Mouse (Mus musculus): ENCODE measurements around the gene Cped1. TPM values are rescaled to one million over a fixed set of nuclear protein-coding genes. Genes with fewer than 3 reads are reported as not detected.

Cped1 gene
- total and polyA plus RNA-seq, 3 experiments = not detected

DNA sequence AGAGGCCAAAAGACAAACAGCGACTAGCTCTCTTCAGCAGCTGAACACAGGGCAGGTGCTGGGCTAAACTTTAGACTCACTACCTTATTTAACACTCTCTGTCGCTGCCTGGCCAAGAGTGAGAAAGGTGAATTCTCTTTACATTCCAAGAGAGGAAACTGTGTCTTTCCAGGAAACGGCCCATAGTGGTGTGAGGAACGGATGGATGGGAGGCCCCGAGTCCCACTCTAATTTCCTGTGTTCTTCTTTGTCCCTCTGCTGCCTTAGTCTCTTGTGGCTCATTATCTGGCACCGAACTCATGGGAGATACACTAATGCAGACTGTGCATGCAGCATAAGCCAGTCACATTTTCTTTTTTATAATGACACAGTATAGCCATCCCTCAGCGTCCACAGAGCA, 31.9 kb downstream of the Cped1 start:
- no peak for DNase-seq (ENCODE audit: low read depth, low spot score)
- Histone ChIP-seq H3K4me1 (ENCODE audit: control insufficient read depth in 1 of 2, insufficient read depth in 2 of 2, low read length in 2 of 2) (no peaks in the 10 kb centered on the region), H3K4me3 (ENCODE audit: control insufficient read depth in 1 of 2, insufficient read depth in 1 of 2, low read depth in 2 of 2, low read length in 2 of 2) (no peak overlapping the region), H3K27ac (ENCODE audit: control insufficient read depth, low read depth, low read length) (no peak overlapping the region), H3K9me3 (replicated peaks; ENCODE audit: insufficient read depth, low read length) (no peaks in the 10 kb centered on the region), H3K79me2 (ENCODE audit: control insufficient read depth, insufficient read depth, low read length, poor library complexity) (no peaks in the 10 kb centered on the region), H3K27me3 (ENCODE audit: control insufficient read depth in 1 of 2, insufficient read depth in 2 of 2, low read length in 2 of 2) (no peaks in the 10 kb centered on the region), H3K9ac (ENCODE audit: control insufficient read depth, low read depth, low read length, poor library complexity, severe bottlenecking) (no peak overlapping the region), H3K36me3 (ENCODE audit: control insufficient read depth in 1 of 2, insufficient read depth in 2 of 2, low read length in 2 of 2) (no peaks in the 10 kb centered on the region)
- TF ChIP-seq TCF12 (IDR thresholded peaks at IDR 0.05; ENCODE audit: low read depth, low read length) (no peak), MEF2A (IDR thresholded peaks at IDR 0.05; ENCODE audit: extremely low read depth, insufficient replicate concordance, low read depth, low read length, poor library complexity, severe bottlenecking) (no peak), EP300 (IDR thresholded peaks at IDR 0.05; ENCODE audit: low read depth in 1 of 2, low read length in 2 of 2) (no peak), TBP (IDR thresholded peaks at IDR 0.05; ENCODE audit: low read depth, low read length) (no peak), KAT2A (conservative IDR thresholded peaks at IDR 0.05; ENCODE audit: low read depth, low read length) (no peak), MYB (IDR thresholded peaks at IDR 0.05; ENCODE audit: low read depth, low read length) (no peak), ZKSCAN1 (IDR thresholded peaks at IDR 0.05; ENCODE audit: low read depth, low read length) (no peak), CTCF (IDR thresholded peaks at IDR 0.05 in 2 of 3, conservative IDR thresholded peaks at IDR 0.05 in 1 of 3; ENCODE audit: control insufficient read depth in 1 of 3, insufficient read depth in 1 of 3, low read depth in 2 of 3, low read length in 3 of 3, poor library complexity in 1 of 3, severe bottlenecking in 1 of 3) (no peak), ELF1 (IDR thresholded peaks at IDR 0.05; ENCODE audit: low read depth, low read length) (no peak), ZMIZ1 (IDR thresholded peaks at IDR 0.05; ENCODE audit: low read depth, low read length) (no peak), GATA1 (IDR thresholded peaks at IDR 0.05; ENCODE audit: low read depth, low read length) (no peak), ZC3H11A (IDR thresholded peaks at IDR 0.05; ENCODE audit: low read depth, low read length) (no peak)

DNA sequence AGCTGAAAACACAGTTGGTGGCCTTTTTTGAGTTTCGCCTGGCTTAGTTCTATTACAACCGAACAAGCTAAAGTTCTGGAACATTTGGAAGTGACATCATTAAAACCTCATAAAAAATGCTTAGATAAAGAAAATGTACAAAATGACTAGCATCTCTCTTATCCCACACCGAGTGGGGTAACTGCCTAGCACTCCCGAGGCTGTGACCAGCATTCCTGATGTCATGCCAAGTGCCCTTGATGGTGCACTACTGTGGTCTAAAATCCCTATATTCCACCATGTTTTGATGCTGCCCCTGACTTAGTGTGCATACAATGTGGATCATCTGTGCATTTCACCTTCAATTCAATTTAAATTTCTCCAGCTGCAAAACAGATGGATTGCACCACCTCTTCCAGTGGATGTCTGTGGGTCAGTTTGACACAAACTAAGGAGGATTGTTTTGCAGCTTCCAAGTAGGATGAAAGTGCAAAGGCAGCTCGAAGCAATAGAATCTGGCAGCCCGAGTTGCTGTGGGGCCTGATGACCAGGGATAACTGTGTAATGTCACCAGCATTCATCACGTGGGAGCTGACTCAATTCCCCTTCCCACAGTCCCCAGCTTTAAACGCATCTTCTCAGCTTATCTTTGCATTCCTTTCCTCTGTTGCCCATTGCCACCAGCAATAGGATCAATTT, 33.2 kb downstream of the Cped1 start:
- TF ChIP-seq MYC (IDR thresholded peaks at IDR 0.05; ENCODE audit: low read depth, low read length) (no peak), RCOR1 (IDR thresholded peaks at IDR 0.05; ENCODE audit: low read depth, low read length) (no peak), MYB (IDR thresholded peaks at IDR 0.05; ENCODE audit: low read depth, low read length) (no peak)
- Histone ChIP-seq H3K9ac (ENCODE audit: control insufficient read depth, low read depth, low read length, poor library complexity, severe bottlenecking) (no peak overlapping the region), H3K27me3 (ENCODE audit: control insufficient read depth in 1 of 2, insufficient read depth in 2 of 2, low read length in 2 of 2) (no peaks in the 10 kb centered on the region; a peak in 1 of 4 replicates), H3K4me1 (ENCODE audit: control insufficient read depth in 1 of 2, insufficient read depth in 2 of 2, low read length in 2 of 2) (no peaks in the 10 kb centered on the region), H3K79me2 (ENCODE audit: control insufficient read depth, insufficient read depth, low read length, poor library complexity) (no peaks in the 10 kb centered on the region), H3K27ac (ENCODE audit: control insufficient read depth, low read depth, low read length) (no peak overlapping the region), H3K9me3 (replicated peaks; ENCODE audit: insufficient read depth, low read length) (no peaks in the 10 kb centered on the region), H3K36me3 (ENCODE audit: control insufficient read depth in 1 of 2, insufficient read depth in 2 of 2, low read length in 2 of 2) (no peaks in the 10 kb centered on the region), H3K4me3 (ENCODE audit: control insufficient read depth in 1 of 2, insufficient read depth in 1 of 2, low read depth in 2 of 2, low read length in 2 of 2) (no peak overlapping the region)
- no peak for DNase-seq (ENCODE audit: low read depth, low spot score)

DNA sequence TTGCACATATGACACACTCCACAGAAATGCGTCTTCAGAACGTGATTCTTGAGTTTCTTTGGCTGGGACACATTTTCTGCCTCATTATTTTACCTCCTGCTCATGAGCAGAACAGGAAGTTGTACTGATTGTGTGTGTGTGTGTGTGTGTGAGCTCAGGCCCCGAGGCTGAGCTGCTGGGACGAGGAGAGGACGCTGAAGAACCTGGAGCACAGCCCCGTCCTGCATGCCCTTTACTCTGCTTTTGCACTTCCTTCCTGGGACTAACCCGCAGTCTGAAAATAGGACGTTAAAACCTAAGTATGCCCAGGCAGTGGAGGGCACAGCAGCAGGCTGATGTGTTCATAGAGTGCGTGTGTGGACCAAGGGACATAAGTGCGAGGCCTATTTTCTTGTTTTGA, 33.9 kb downstream of the Cped1 start:
- no peaks in the 10 kb centered on the region; a peak in 1 of 4 replicates for H3K27me3 ChIP-seq (ENCODE audit: control insufficient read depth in 1 of 2, insufficient read depth in 2 of 2, low read length in 2 of 2)
- H3K9ac ChIP-seq (ENCODE audit: control insufficient read depth, low read depth, low read length, poor library complexity, severe bottlenecking) = no peak overlapping the region
- no peaks in the 10 kb centered on the region for H3K36me3 ChIP-seq (ENCODE audit: control insufficient read depth in 1 of 2, insufficient read depth in 2 of 2, low read length in 2 of 2)
- H3K79me2 ChIP-seq (ENCODE audit: control insufficient read depth, insufficient read depth, low read length, poor library complexity) = no peaks in the 10 kb centered on the region
- H3K27ac ChIP-seq (ENCODE audit: control insufficient read depth, low read depth, low read length) = no peak overlapping the region
- no peak for DNase-seq (ENCODE audit: low read depth, low spot score)
- no peaks in the 10 kb centered on the region for H3K9me3 ChIP-seq (replicated peaks; ENCODE audit: insufficient read depth, low read length)
- H3K4me3 ChIP-seq (ENCODE audit: control insufficient read depth in 1 of 2, insufficient read depth in 1 of 2, low read depth in 2 of 2, low read length in 2 of 2) = no peak overlapping the region
- H3K4me1 ChIP-seq (ENCODE audit: control insufficient read depth in 1 of 2, insufficient read depth in 2 of 2, low read length in 2 of 2) = no peaks in the 10 kb centered on the region
- TF ChIP-seq BHLHE40 (IDR thresholded peaks at IDR 0.05; ENCODE audit: borderline replicate concordance, low read depth, low read length) = no peak
- no peak for TF ChIP-seq ETS1 (IDR thresholded peaks at IDR 0.05; ENCODE audit: low read depth, low read length)
- TF ChIP-seq MXI1 (IDR thresholded peaks at IDR 0.05; ENCODE audit: low read depth, low read length) = no peak
- no peak for TF ChIP-seq TBP (IDR thresholded peaks at IDR 0.05; ENCODE audit: low read depth, low read length)
- TF ChIP-seq EP300 (IDR thresholded peaks at IDR 0.05; ENCODE audit: low read depth in 1 of 2, low read length in 2 of 2) = no peak
- no peak for TF ChIP-seq CHD2 (IDR thresholded peaks at IDR 0.05; ENCODE audit: low read length)
- no peak for TF ChIP-seq ELF1 (IDR thresholded peaks at IDR 0.05; ENCODE audit: low read depth, low read length)
- TF ChIP-seq SIN3A (IDR thresholded peaks at IDR 0.05; ENCODE audit: low read length) = no peak
- TF ChIP-seq CHD1 (IDR thresholded peaks at IDR 0.05; ENCODE audit: low read depth, low read length) = no peak
